Mouse (Mus musculus): ENCODE measurements around the gene C130032M10Rik.
"Not testable (repeated sequence)": the region's sequence is repeated elsewhere in the genome, so short reads cannot be mapped to it uniquely, and the experiment has no call there.

The C130032M10Rik gene

DNA sequence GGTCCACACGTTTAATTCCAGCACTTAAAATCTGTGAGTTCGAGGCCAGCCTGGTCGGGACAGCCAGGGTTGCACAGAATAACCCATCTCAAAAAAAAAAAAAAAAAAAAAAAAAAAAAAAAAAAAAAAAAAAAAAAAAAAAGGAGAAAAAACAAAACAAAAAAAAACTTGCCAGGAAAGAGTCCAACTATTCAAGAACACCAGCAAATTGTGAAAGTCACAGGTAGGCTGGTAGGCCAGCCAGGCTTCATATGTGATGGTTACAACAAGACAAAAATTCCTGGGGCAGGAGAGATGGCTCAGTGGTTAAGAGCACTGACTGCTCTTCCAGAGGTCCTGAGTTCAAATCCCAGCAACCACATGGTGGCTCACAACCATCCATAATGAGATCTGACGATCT is 5.0 kb downstream of the C130032M10Rik start:
- not testable (repeated sequence) for DNase-seq

DNA sequence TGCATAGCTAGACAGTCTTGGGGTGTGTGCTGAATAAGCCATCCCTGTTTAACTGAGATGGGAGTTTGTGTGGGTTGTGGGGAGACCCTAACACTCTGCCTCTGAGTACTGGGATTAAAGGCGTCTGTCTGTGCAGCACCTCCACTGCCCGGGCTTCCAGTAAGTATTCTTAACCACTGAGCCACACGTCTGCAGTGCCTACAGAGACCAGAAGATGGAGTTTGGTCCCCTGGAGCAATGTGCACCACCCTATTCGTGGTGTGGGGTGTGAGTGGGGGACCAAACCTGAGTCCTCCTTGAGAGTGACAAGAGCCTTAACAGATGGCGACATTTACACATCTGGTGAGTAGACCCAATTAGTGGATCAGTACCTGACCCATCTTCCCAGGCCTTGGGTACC is 6.5 kb downstream of the C130032M10Rik start:
- no peak for DNase-seq

DNA sequence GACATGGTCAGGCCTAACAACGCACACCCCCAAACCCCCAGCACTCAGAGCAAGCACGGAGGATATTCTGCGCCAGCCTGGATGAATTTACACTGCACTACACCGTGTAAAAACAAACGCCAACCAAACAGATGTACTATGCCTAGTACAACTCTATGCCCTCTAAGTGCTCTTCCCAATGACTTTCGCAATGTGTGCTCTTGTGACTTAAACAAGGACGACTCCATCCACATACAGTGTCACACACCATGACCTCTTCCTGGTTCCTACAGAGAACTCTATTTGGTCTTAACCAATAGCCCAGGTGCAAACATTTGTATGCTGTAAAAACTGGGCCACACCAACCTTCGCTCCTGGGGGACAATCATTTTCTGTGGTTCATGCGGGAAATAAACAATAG is 7.0 kb downstream of the C130032M10Rik start:
- DNase-seq: no peak

DNA sequence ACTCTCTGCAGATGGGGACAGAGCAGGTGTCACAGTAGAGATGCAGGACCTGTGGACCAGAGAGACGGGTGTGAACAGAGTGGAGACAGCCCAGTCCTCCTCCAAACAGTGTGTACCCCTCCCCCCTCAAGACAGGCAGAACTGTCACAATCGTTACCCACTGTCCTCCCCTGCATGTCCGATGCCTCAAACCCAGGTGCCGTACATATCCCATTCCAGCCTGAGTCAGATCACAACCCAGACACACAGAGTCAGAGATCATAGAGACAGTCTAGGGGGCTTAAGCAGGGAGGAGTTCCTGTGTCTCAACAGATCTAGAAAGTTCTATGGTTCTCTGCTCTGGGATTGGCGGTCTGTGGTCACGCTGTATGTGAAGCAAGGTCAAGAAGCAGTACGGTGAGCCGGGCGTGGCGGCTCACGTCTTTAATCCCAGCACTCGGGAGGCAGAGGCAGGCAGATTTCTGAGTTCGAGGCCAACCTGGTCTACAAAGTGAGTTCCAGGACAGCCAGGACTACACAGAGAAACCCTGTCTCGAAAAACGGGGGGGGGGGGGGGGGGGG is 9.7 kb downstream of the C130032M10Rik start:
- DNase-seq: no peak

DNA sequence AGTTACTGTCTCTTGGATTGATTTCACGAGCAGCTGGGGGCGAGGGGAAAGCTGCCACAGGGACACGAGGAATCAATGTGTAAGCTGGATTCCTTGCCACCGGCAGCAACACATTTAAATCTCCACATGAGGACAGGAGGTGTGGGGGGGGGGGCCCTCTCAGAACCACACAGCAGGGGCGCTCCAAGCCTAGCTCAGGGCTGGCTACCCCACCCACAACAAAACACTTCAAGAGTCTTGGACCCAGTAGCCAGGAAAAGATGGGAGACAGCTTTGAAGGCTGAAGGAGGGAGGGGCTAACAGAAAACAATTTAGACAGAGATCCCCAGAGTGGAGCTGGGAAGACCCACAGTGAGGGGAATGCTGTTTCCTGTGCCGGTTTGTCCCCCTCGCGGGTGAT is 10.4 kb downstream of the C130032M10Rik start:
- DNase-seq: no peak

DNA sequence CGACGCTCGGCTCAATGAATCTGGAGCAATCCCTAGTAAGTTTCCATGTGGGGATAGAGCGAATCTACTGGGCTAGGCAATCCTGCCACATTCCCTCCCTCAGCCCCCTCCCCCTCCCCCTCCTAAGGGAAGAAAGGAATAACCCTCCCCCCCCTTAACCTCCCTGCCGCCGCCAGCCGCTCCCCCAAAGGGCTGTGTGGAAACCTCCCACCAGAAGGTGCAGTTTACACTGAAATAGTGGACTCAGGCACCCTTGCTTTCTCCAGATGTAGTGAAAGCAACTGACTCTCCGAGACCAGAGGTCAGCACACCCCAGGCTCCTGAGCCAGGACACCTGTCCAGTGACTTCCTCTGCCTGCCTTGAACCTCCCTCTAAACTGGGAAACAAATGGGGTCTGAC is 11.1 kb downstream of the C130032M10Rik start:
- no peak for DNase-seq

DNA sequence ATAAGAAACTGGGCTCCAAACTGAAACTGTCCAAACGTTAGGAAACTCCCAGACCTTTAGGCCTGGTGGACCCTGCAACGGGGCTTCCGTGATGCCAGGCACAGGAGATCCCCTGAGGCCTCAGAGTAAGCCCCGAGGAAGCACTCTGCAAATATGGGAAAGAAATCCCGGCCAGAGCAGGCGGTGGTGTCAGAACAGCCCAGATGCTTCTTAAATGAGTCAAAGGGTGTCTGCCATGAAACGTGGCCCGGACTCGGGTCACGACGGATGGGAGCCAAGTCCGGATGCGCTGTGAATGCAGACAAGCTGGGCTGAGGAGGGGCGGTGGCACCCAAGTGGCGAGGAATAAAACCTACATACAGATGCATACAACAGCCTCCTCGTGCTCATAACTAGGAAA is 11.6 kb downstream of the C130032M10Rik start:
- peak; percentile 74 to 80 for DNase-seq

DNA sequence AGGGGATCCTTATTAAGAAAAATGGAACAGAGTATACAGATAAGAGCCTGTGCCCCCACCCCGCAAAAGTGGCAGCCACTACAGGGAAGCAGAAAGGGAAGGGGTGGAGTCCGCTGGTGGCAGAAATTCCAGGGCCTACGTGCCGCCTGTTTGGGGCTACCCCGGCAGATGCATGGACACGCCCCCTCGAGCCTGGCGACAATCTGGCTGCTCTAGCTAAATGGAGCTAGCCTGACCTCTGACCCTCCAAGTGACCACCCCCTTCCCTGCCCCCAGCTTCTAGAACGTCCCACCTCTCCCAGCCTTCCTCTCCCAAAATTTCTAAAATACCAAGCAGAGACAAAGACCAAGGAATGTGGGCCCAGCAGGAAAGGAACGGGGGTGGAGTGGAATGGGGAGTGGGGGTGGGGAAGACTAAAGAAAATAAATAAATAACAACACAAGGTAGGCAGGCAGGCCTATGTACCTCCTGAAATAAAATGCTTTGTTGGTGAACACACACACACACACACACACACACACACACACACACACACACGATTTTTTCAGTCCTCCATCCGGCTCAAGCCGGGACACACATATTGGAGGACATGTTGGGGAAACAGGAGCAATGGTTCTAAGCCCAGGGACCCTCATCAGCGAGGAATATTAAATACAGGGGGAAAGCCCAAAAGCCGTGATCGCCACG is 12.6 kb downstream of the C130032M10Rik start:
- peak; percentile 62 to 81 for DNase-seq

DNA sequence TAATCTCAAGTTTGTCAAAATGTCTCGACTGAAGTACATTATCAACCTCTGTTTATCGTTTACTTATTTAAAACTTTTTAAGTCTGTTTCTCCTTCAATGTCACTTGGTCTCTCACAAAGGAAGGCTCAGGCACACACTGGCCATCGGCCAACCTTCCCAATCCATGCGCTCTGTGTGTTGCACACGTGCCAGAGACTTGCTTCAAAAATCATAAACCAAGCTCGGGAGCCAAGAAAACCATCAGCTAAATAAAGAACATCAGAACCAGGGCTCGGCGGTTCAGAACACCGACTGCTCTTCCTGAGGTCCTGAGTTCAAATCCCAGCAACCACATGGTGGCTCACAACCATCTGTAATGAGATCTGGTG is 13.2 kb downstream of the C130032M10Rik start:
- peak; percentile 38 to 71 for DNase-seq

DNA sequence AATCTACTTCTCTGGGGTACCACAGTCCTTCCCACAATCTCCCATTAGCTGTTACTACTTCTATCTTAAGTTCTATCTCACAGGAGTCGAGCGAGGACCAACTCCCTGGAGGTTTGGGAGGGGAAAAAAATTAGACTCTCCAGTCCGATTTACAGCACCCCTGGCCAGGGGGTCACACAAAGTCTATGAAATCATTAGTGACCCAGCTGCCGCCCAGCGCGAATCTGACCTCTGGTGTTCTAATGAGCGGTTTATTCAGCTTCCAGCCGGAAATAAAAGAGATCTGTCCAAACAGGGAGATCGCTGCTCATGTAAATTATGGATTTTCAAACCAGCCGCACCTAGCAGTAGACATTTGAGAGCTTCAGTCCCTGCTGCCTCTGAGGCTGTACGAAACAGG is 15.8 kb downstream of the C130032M10Rik start:
- no peak for DNase-seq

DNA sequence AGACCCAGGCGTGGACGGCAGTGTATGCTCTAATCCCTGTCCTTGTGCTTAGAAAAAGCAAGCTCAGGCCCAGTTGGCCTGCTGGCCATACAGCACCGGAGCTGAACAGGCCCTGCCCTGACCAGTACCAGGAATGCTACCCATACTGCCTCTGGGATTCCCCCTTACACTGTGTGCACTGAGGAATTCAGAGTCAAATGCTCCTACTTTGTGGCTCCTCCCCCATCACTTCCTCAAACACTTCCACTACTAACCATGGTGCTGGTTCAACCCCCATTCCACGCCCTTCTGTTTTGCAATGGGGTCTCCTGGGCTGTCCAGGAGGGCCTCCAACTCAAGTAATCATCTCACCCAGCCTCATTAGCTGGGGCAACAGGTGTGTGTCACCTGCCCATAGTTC is 18.4 kb downstream of the C130032M10Rik start:
- peak in 1 of 2 experiments; percentile 32 for DNase-seq

DNA sequence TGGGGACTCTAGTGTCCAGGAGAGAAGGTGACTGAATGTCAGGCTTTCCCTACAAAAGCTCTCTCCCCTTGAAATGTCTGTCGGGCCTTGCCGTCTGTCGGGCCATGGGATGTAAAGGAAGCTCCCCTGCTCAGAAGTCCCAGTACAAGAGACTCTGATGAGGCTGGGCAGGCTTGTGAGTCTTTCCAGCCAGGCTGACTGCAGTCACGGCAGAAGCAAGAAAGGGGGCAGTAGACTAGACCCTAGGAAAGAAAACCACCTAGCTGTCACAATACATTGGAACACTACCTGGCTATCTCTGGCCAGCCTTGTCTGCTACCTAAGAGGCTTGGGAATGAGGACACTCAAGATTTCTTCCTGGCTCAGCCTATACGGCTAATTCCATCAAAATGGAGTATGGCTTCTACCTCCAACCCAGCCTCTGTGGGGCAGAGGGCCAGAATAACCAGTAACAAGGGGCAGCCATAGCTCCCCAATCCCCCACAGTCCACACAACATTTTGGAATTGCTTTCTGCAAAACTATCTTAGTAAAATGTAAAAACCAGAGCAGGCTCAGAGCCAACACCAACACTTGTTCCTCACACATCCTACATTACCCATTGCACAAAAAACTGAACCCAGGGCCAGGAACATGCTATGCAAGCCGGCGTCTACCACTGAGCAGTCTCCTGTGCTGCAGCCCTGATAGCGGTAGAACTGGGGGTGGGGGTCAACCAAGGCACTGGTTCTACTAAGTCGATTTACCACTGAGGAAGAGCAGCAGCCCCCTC is 19.4 kb downstream of the C130032M10Rik start:
- DNase-seq: no peak

DNA sequence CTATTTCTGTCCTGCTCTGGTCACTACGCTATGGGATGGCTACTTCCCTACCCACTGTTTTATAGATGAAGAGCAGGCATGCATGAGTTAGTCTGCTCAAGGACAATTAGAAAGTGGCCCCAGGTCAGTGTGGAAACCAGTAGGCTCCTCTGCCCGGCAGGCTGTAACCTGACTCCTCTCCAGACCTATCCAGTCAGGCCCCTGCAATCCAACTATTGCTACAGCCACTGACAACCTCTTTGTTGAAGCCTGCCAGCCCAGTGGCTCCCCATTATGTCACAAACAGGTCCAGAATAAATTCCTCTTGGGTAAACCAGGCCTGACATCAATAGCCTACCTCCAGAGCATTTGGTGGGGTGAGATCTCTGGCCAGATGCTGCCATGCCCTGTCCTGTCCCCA is 21.1 kb downstream of the C130032M10Rik start:
- no peak for DNase-seq

DNA sequence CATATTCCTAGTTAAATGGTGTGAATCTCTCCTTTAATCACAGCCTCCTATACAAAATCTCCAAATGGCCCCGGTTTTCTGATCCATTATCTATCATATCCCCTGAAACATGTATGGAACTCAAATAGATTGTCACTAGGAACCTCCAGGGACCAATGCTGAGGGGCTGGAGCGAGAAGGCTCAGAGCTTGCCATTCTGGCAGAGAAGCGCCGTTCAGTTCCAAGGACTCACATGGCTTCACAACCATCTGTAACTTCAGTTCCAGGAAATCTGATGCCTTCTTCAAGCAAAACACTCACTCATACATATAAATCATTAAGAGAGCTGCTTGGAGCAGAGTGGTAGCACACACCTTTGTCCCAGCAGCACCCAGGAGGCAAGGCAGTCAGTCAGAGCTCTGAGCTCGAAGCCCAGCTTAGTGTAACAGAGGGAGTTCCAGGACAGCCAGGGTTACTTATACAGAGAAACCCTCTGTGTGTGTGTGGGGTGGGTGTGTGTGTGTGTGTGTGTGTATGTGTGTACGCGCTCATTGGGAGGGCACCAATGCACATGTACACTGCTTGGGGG is 23.6 kb downstream of the C130032M10Rik start:
- no peak for DNase-seq

DNA sequence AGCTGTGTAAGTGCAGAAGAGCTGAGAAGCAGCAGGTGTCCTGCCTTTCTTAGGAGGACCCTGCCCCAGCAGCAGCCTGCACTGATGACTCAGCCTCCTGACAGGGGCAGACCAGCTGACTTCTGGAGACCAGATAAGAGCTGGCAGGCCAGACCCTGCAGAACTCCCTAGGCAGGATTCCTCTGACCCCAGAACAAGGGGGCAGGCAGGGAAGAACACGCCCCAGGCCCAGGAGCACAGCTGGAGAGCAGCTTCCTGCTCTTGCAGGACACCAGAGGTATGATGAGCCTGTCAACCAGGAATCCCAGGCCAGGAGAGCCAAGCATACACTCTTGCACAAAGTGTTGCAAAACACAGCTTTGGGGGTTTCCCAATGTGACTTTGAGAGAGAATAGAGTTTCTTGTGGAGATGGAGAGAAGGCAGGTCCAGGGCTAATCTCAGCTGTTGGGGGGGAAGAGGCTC is 25.8 kb downstream of the C130032M10Rik start:
- no peak for DNase-seq

DNA sequence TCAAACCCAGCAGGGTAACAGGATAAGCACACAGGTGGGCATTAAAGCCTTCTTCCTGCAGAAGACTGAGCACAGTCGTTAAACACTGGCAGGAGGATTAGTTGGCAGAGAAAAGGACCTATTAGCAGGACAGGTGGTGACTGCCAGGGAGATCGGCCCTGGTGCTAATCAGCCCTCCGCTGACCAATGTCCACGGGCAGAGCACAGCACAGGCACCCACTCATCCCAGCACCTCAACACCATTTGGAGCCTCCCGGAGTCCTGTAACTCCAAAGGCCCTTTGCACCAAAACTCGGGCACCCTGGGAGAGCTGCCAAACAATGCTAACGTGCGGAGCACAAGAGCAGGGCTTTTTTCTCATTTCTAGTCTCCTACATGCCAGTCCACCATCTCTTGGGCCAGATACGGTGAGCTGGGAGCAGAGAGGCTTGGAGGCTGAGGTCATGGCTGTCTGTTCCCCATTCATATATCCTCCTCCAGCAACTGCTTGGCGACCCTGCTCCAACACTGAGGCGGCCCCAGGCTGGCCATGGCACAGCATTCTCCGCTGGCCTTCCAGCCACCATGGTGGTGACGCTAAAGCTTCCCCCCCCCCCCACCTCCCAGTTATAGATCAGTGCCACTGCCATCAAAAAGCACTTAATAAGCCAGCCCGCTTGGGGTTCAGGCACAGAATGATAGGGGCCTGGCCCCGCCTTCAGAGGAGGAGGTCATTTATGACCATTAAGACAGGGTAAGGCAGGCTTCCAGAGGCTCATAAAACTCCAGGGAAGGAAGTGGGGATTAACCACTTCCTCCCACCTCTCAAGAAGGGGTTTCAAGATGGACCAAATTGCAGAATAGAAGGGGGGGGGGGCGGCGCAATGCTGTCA is 28.6 kb downstream of the C130032M10Rik start:
- DNase-seq: no peak

DNA sequence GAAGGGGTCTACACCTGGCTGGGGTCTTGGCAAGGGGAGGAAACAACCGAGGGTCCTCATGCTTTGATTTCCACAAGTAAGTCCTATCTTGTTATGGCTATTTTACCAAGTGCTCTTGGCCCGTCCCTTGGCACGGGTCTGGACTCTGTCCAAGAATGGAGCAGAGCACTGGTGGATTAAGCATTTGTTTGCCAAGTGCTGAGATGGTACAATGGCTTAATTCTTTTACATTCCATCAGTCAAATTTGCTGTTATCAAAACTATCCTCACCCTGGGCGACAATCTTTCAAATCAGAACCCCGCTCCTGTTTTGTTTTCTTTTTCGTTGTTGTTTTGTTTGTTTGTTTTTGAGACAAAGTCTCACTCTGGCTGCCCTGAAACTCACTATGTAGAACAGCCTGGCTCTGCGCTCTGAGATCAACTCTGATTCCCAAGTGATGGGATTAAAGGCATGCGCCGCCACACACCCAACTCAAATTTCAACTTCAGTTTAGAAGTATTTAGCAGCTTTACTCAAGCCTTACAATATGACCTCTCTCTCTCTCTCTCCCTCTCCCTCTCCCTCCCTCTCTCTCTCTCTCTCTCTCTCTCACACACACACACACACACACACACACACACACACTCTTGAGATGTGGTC is 29.4 kb downstream of the C130032M10Rik start:
- peak in 1 of 2 experiments; percentile 23 for DNase-seq

DNA sequence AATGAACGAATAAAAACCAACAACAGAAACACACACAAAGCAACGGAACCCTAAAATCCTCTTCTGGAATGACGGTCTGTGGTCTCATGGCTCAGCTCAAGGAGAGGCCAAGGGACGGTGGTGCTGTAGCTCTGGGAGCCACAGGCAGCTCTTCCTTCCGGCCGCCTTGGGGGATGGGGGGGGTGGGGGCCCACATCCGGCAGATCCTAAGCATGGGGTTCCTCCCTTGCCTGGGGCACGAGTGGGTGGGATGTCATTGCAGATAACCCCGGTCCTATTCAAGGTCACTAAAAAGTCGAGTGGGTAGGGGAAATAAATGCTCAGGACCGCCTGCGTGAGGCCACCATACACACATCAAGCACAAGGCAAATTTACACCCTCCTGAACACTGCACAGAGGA is 31.3 kb downstream of the C130032M10Rik start:
- DNase-seq: no peak

DNA sequence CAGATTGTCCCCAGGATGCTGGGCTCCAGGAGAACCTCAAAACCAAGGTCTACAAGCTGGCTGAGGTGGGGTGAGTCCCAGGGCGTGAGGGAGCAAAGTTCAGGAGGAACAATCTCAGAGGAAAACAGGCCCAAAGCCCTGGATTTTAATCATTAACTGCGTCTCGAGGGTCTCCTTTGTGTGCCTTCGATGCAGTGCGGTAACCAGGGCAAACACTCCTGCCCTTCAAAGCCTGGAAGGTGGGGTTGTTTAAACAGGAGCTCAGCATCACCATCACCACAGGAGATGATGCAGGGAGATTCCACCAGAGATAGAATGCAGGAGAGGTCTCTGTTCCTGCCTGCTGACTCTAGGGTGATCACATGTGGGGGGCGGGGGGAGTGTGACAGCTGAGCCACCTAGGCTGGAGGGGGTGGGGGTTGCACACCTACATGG is 32.2 kb downstream of the C130032M10Rik start:
- no peak for DNase-seq

DNA sequence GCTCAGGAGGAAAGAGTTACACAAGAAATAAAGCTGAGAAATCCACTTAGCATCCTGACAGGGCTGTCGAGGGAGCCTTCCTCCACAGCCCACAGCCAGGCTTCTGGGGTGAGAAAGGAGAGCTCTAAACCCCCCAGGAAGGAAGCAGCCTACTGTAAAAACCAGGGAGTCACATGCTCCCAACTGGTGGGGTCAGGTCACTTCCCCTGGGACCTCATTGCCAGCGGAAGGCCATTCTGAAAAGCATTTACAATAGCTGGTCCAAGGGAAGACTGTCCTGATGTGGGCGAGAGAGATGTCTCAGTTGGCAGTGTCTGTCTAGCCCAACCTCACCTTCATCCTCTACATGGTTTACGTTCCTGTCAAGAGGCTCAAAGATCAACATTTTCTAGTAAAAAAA is 33.0 kb downstream of the C130032M10Rik start:
- DNase-seq: no peak

DNA sequence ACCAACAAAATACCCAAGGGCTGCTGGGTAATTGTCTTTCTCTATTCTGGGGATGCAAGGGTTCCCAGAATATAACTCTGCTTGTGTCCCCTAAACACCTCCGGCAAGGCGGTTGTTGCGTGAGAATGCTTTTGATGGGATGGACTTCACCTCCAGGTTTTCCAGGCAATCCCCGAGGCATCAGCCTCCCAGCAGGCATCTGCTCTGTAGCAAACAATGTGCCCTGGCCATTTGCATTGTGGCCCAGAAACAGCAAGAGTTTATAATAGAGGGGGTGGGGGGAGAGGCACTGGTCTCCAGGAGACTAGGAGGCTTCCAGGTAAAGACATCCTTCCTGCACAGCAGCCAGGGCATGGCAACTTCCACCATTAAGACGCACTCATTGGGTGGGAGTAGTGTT is 33.6 kb downstream of the C130032M10Rik start:
- DNase-seq: no peak

DNA sequence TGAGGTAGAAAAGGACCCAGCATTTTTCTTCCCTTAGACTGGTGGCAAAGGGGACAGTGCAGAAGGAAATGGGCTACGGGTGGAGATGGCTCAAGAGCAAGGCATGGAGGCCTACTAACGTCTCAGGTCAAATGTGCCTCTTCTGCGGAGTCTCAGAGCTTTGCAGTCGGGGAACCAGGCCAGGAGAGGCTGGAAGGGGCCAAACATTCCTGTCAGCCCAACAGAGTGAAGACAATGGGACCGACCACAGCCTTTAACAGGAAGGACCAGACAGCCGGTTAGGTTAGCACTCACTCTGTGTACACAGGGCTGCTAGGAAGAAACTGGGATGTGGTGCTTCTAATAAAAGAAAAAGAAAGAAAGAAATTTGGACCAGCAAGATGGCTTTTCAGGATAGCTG is 34.5 kb downstream of the C130032M10Rik start:
- DNase-seq: no peak
